Mouse (Mus musculus) ES-Bruce4 (cell line): ENCODE data around the gene Gbp2b.

Source experiments
- CTCF ChIP-seq: IDR thresholded peaks from one replicate; pipeline ENCODE4 v1.8.1; 2011; ENCODE audit warnings: low read depth, low read length
- POLR2A ChIP-seq: IDR thresholded peaks from one replicate; pipeline ENCODE4 v1.8.1; 2011; ENCODE audit warnings: low read length; ENCODE audit not compliant: insufficient read depth

- TF ChIP-seq POLR2A = no peak
- TF ChIP-seq CTCF = no peak
These were observed 25.0 kb downstream of the Gbp2b start for GRCm38 (mm10) chr3:142619606-142620005.
